Mouse (Mus musculus) CD4-positive, CD25-positive, alpha-beta regulatory T cell, adult 9 weeks (primary cell): Measurements from ENCODE around the gene Ccpg1os. TPM values are rescaled to one million over a fixed set of nuclear protein-coding genes. Genes with fewer than 3 reads are reported as not detected.

Experiments
- polyA plus RNA-seq: library from polyadenylated mRNA; unstranded; fragments of 100-300 nt; shearing (Covaris generic); gene quantifications from one replicate; pipeline ENCODE4 v1.2.1, GENCODE M21; 2017

Gene Ccpg1os
- polyA plus RNA-seq: 11.0 TPM

GRCm38 (mm10) chr9:72985250-72986220, at the start of gene Ccpg1os, which contains the start of gene Ccpg1:
Ccpg1os (minus strand) TSS chr9:72985382.
Ccpg1 (plus strand) TSS chr9:72985429.

DNA sequence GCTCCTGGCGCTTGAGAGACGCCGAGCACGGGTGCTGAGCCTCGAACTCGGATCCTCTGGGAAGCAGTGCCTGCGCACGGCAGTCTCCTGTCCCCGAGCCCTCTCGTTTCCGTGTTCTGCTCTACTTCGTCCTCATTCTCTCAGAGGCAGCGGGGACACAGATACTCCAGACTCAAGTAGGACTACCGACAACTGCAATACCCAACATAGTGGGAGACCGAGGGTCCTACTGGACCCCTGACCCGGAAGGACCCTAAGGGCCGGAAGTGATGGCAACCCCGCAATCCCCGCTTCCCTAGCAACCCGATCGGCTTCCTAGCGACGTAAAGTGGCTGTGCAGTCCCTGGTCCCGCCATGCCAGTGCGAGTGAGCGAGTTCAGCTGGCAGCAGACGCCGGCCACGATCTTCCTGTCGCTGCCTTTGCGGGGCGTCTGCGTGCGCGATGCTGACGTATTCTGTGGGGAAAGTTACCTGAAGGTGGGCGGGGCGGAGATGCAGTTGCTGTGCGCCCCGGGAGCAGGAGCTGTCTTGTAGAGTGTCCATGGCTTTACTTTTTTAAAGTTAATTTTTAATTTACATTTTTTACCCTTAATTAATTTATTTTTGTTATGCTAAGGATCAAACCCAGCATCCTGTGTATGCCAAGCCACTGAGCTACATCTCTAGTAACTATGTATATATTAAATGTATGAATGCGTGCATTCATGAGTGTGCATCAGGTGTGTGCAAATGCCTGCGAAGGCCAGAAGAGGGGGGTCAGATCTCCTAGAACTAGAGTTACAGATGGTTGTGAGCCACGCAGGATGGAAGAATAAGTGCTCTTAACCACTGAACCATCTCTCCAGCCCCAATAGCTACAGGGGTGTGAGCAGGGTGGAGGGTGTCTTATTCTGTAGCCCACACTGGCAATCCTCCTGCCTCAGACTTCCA, 26.4 kb downstream of the Ccpg1os start, which contains the start of the genes Dyx1c1 and Gm44503:
Gene Dyx1c1 (plus strand): TSS at position 265 of the 930 bp plus-strand sequence.
Gene Gm44503 (plus strand): TSS at position 332 of the 930 bp plus-strand sequence.

Other genes starting within 250 kb of the Ccpg1os start
- gene Prtg, start 178.5 kb downstream of the Ccpg1os start, polyA plus RNA-seq: not detected
- not detected for gene Pygo1, start 59.7 kb downstream of the Ccpg1os start, polyA plus RNA-seq
- gene Dyx1c1, start 26.6 kb downstream of the Ccpg1os start, polyA plus RNA-seq: 2.9 TPM
- gene Gm44503, start 26.5 kb downstream of the Ccpg1os start, polyA plus RNA-seq: not detected
- 113 TPM for gene Ccpg1, start within 50 bp of the Ccpg1os start, polyA plus RNA-seq
- gene Pigb, start 55.0 kb upstream of the Ccpg1os start, polyA plus RNA-seq: 32.2 TPM
- gene Rab27a, start 59.5 kb upstream of the Ccpg1os start, polyA plus RNA-seq: 59.9 TPM
- gene Khdc3, start 116.5 kb upstream of the Ccpg1os start, polyA plus RNA-seq: 0.52 TPM
- gene Gm20509, start 117.1 kb upstream of the Ccpg1os start, polyA plus RNA-seq: not detected
- gene Rsl24d1, start 128.0 kb upstream of the Ccpg1os start, polyA plus RNA-seq: 90.0 TPM